9 mouse cellular contexts compared by ENCODE assay signal in genomic region chr14:46725743-46726142, GRCm38 (mm10). TPM values are rescaled to one million over a fixed set of nuclear protein-coding genes. Genes with fewer than 3 reads are reported as not detected.
DNase-seq lines count a peak whose midpoint lies in the region; ATAC-seq and TF ChIP-seq lines count a peak whose summit lies in the region.
"Had no signal": no experiment of that assay in that cellular context is flagged by ENCODE, and none has a peak within 500 bp of the region (broad histone marks: within the 10 kb centered on the region; RNA-seq: fewer than 3 reads in every experiment).

No protein-coding gene starts in this region.

- no peak for ATAC-seq in liver, embryonic 12.5 days
- no peak for ATAC-seq in kidney, embryonic 15.5 days (replicated peaks; ENCODE audit: low FRiP score)
- no peak for ATAC-seq in stomach, postnatal 0 days (ENCODE audit: low FRiP score, low TSS enrichment)
- no peak for ATAC-seq in heart, embryonic 11.5 days (replicated peaks; ENCODE audit: insufficient number of reproducible peaks, low FRiP score, low TSS enrichment)

- TF ChIP-seq EP300 in stomach, postnatal 0 days (optimal IDR thresholded peaks at IDR 0.05) = no peak

- H3K9me3 ChIP-seq in liver, embryonic 12.5 days (replicated peaks) = no peaks in the 10 kb centered on the region
- no peaks in the 10 kb centered on the region for H3K9me3 ChIP-seq in kidney, embryonic 15.5 days (replicated peaks)
- no peaks in the 10 kb centered on the region for H3K9me3 ChIP-seq in stomach, postnatal 0 days (ENCODE audit: control insufficient read depth, low read length)
- no peaks in the 10 kb centered on the region for H3K9me3 ChIP-seq in heart, embryonic 11.5 days (replicated peaks; ENCODE audit: control insufficient read depth, low read length)
- H3K9me3 ChIP-seq: embryonic facial prominence, embryonic 15.5 days had no signal

- no peak overlapping the region for H3K27ac ChIP-seq in liver, adult 2 months (replicated peaks; ENCODE audit: insufficient read depth, low read depth, low read length)
- no peak overlapping the region for H3K27ac ChIP-seq in liver, embryonic 12.5 days
- peak overlapping the region; percentile 20; the same call in 1 of the 2 replicates for H3K27ac ChIP-seq in kidney, embryonic 15.5 days
- H3K27ac ChIP-seq in stomach, postnatal 0 days (replicated peaks) = no peak overlapping the region
- no peak overlapping the region for H3K27ac ChIP-seq in heart, embryonic 11.5 days (ENCODE audit: low read depth, low read length)
- H3K27ac ChIP-seq: embryonic facial prominence, embryonic 15.5 days had no signal

- peak; percentile 45; the same call in 1 of the 2 replicates for TF ChIP-seq CTCF in liver, adult 2 months (IDR thresholded peaks at IDR 0.05; ENCODE audit: low read depth, low read length)
- TF ChIP-seq CTCF in stomach, postnatal 0 days (IDR thresholded peaks at IDR 0.05; ENCODE audit: low read depth) = peak; percentile 62

- no peak overlapping the region for H3K4me3 ChIP-seq in liver, adult 2 months (ENCODE audit: insufficient read depth, low read depth, low read length)
- H3K4me3 ChIP-seq in liver, embryonic 12.5 days = no peak overlapping the region
- no peak overlapping the region for H3K4me3 ChIP-seq in kidney, embryonic 15.5 days (replicated peaks)
- H3K4me3 ChIP-seq in stomach, postnatal 0 days (ENCODE audit: low read depth, low read length) = no peak overlapping the region
- H3K4me3 ChIP-seq in heart, embryonic 11.5 days (ENCODE audit: low read depth, low read length) = no peak overlapping the region
- H3K4me3 ChIP-seq: embryonic facial prominence, embryonic 15.5 days had no signal

- H3K36me3 ChIP-seq in liver, adult 2 months (ENCODE audit: control insufficient read depth, insufficient read depth, low read length) = no peaks in the 10 kb centered on the region
- no peaks in the 10 kb centered on the region for H3K36me3 ChIP-seq in liver, embryonic 12.5 days
- no peaks in the 10 kb centered on the region for H3K36me3 ChIP-seq in kidney, embryonic 15.5 days
- no peaks in the 10 kb centered on the region for H3K36me3 ChIP-seq in stomach, postnatal 0 days (ENCODE audit: control insufficient read depth, insufficient read depth, low read length)
- H3K36me3 ChIP-seq in heart, embryonic 11.5 days (ENCODE audit: control insufficient read depth, insufficient read depth, low read length) = no peaks in the 10 kb centered on the region
- H3K36me3 ChIP-seq: embryonic facial prominence, embryonic 15.5 days had no signal

- peak; percentile 14 to 42 for DNase-seq in adrenal gland, adult (ENCODE audit: inconsistent age in 2 of 2, low spot score in 1 of 2)
- no peak for DNase-seq in adrenal gland, adult 2 months
- no peak for DNase-seq in liver, adult 2 months (ENCODE audit: extremely low read depth, low read depth, low spot score)
- DNase-seq in stomach, postnatal 0 days (ENCODE audit: low spot score) = peak; percentile 23
- DNase-seq in frontal cortex, postnatal 25 days (ENCODE audit: low spot score in 2 of 2) = no peak

- no peak overlapping the region for H3K9ac ChIP-seq in liver, adult 2 months (ENCODE audit: low read depth, low read length)
- no peak overlapping the region for H3K9ac ChIP-seq in liver, embryonic 12.5 days
- H3K9ac ChIP-seq in kidney, embryonic 15.5 days = no peak overlapping the region
- H3K9ac ChIP-seq in stomach, postnatal 0 days (ENCODE audit: low read length) = no peak overlapping the region
- H3K9ac ChIP-seq in heart, embryonic 11.5 days (ENCODE audit: low read depth, low read length) = no peak overlapping the region
- H3K9ac ChIP-seq: embryonic facial prominence, embryonic 15.5 days had no signal

- no peaks in the 10 kb centered on the region for H3K79me2 ChIP-seq in liver, adult 2 months (ENCODE audit: control insufficient read depth, insufficient read depth, low read length)

- peaks cover 6% of the 10 kb centered on the region for H3K4me1 ChIP-seq in liver, adult 2 months (ENCODE audit: control insufficient read depth, insufficient read depth, low read length)
- H3K4me1 ChIP-seq in liver, embryonic 12.5 days = no peaks in the 10 kb centered on the region
- H3K4me1 ChIP-seq in kidney, embryonic 15.5 days = peaks cover 18% of the 10 kb centered on the region
- H3K4me1 ChIP-seq in stomach, postnatal 0 days (replicated peaks; ENCODE audit: control insufficient read depth, insufficient read depth) = no peaks in the 10 kb centered on the region
- no peaks in the 10 kb centered on the region for H3K4me1 ChIP-seq in heart, embryonic 11.5 days (ENCODE audit: control insufficient read depth, insufficient read depth, low read length)

- H3K4me2 ChIP-seq in liver, embryonic 12.5 days = no peak overlapping the region
- H3K4me2 ChIP-seq in kidney, embryonic 15.5 days = no peak overlapping the region
- no peak overlapping the region for H3K4me2 ChIP-seq in stomach, postnatal 0 days (replicated peaks; ENCODE audit: low read depth)
- H3K4me2 ChIP-seq in heart, embryonic 11.5 days = no peak overlapping the region
- H3K4me2 ChIP-seq: embryonic facial prominence, embryonic 15.5 days had no signal

- WGBS in liver, adult 2 months = 45% methylated on average over 3 of the region's 3 CpGs
- 54% methylated on average over 3 of the region's 3 CpGs for WGBS in liver, embryonic 12.5 days (ENCODE audit: insufficient replicate concordance)
- 32% methylated on average over 3 of the region's 3 CpGs for WGBS in kidney, embryonic 15.5 days
- 42% methylated on average over 3 of the region's 3 CpGs for WGBS in stomach, postnatal 0 days
- WGBS in heart, embryonic 11.5 days (ENCODE audit: insufficient replicate concordance) = 55% methylated on average over 3 of the region's 3 CpGs

- TF ChIP-seq POLR2A in liver, adult 2 months (IDR thresholded peaks at IDR 0.05; ENCODE audit: extremely low read depth, insufficient read depth, low read length) = no peak

- H3K27me3 ChIP-seq in liver, adult 2 months (ENCODE audit: control insufficient read depth, insufficient read depth, low read length) = no peaks in the 10 kb centered on the region
- no peaks in the 10 kb centered on the region for H3K27me3 ChIP-seq in liver, embryonic 12.5 days (replicated peaks)
- no peaks in the 10 kb centered on the region for H3K27me3 ChIP-seq in kidney, embryonic 15.5 days
- H3K27me3 ChIP-seq in stomach, postnatal 0 days (ENCODE audit: control insufficient read depth, insufficient read depth, low read length) = no peaks in the 10 kb centered on the region
- no peaks in the 10 kb centered on the region for H3K27me3 ChIP-seq in heart, embryonic 11.5 days (ENCODE audit: control insufficient read depth, insufficient read depth, low read length)
- H3K27me3 ChIP-seq: embryonic facial prominence, embryonic 15.5 days had no signal

RNA-seq across cellular contexts. Expression of gene Cdkn3, which starts 34.6 kb away (rescaled TPM):
- 1 to 10 TPM; 1.2 to 2.1 TPM for total RNA-seq in adrenal gland, adult 2 months (2021)
- polyA plus RNA-seq in adrenal gland, adult 2 months (2012; rRNA removed) = 0.20 TPM in 1 of 2 replicates, not detected in the other
- 1.2 TPM in 1 of 2 replicates, not detected in the other for total RNA-seq in liver, adult 2 months (2014; rRNA removed)
- 0.31 TPM in 1 of 2 replicates, not detected in the other for polyA plus RNA-seq in liver, adult 2 months (2012; rRNA removed)
- 98.8 and 99.0 TPM in 2 replicates for polyA plus RNA-seq in liver, embryonic 12.5 days (2016; fragmentation: Nextera tagmentation; extraction: Ambion mirVana)
- 48.0 and 51.1 TPM in 2 replicates for polyA plus RNA-seq in kidney, embryonic 15.5 days (2015; fragmentation: Nextera tagmentation; extraction: Ambion mirVana)
- polyA plus RNA-seq in stomach, postnatal 0 days (2015; fragmentation: Nextera tagmentation; extraction: Ambion mirVana) = 25.0 and 30.3 TPM in 2 replicates
- polyA plus RNA-seq in heart, embryonic 11.5 days (2014; fragmentation: Nextera tagmentation; extraction: Ambion mirVana) = 45.4 and 59.4 TPM in 2 replicates

Comparison
In these comparisons a context has a peak if more than half of its experiments do, and no peak if none do; other contexts are left out.
1. DNase-seq: peak in adrenal gland, adult (2 of 2) and stomach, postnatal 0 days (single experiment); none in adrenal gland, adult 2 months (single experiment), liver, adult 2 months (single experiment) and frontal cortex, postnatal 25 days (0 of 2).
2. RNA of gene Cdkn3, which starts 34.6 kb away (polyA plus RNA-seq): 98.8 to 99.0 TPM in liver, embryonic 12.5 days, 45.4 to 59.4 TPM in heart, embryonic 11.5 days, 48.0 to 51.1 TPM in kidney, embryonic 15.5 days and 25.0 to 30.3 TPM in stomach, postnatal 0 days; 0.31 TPM in liver, adult 2 months and 0.20 TPM in adrenal gland, adult 2 months; every median in the first group is over 10 times any median in the second.